Mouse (Mus musculus) G1E (cell line): ENCODE data around the gene Chchd5.

ENCODE experiments used
- CTCF ChIP-seq: IDR thresholded peaks from 2 replicates; pipeline ENCODE4 v1.5.1; 2012; ENCODE audit warnings: low read depth, low read length, inconsistent platforms, mixed read lengths
- GATA1 ChIP-seq: IDR thresholded peaks from 2 replicates; pipeline ENCODE4 v1.6.1; 2012; ENCODE audit warnings: borderline replicate concordance, low read length, inconsistent platforms, mixed read lengths
- GATA2 ChIP-seq: IDR thresholded peaks from 2 replicates; pipeline ENCODE4 v1.6.1; 2012; ENCODE audit warnings: low read depth, low read length, inconsistent platforms, borderline replicate concordance
- POLR2AphosphoS5 ChIP-seq: IDR thresholded peaks from 2 replicates; pipeline ENCODE4 v1.6.1; 2012; ENCODE audit warnings: low read depth, low read length, inconsistent platforms; ENCODE audit not compliant: insufficient replicate concordance

DNA sequence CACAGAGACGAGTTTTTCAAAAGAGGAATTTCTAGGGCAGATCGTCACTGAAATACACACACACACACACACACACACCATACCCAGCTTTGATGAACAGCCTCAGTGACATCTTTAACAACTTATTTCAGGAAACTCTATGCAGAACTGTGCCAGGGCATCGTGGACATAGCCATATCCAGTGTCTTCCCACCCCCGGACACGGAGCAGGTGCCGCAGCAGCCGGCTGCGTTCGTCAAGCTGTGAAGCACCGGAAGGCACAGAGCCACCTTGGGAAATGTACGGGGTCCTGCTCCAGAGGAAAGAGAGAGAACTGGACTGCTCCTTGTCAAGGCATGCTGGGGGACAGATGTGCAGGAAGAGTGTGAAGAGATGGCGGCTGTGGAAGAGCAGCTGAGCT is 36.7 kb upstream of the Chchd5 start:
- TF ChIP-seq GATA1 (no peak), CTCF (no peak), POLR2AphosphoS5 (no peak), GATA2 (no peak)
